Mouse (Mus musculus): Measurements from ENCODE around the gene Kctd14.
"Not testable (repeated sequence)": the region's sequence is repeated elsewhere in the genome, so short reads cannot be mapped to it uniquely, and the experiment has no call there.

Gene Kctd14

GRCm38 (mm10) chr7:97451023-97451422 lies at the start of gene Kctd14:
TSS of gene Kctd14 (plus strand) at chr7:97451323.
- not testable (repeated sequence) for DNase-seq (ENCODE audit: low read depth, low spot score)

- DNase-seq (ENCODE audit: low read depth, low spot score): no peak
Measured at GRCm38 (mm10) chr7:97407145-97407544, 44.0 kb upstream of the Kctd14 start.

GRCm38 (mm10) chr7:97411106-97411505 lies 40.0 kb upstream of the Kctd14 start:
- no peak for DNase-seq (ENCODE audit: low read depth, low spot score)

- DNase-seq (ENCODE audit: low read depth, low spot score): no peak
Measured at GRCm38 (mm10) chr7:97411575-97411974, 39.5 kb upstream of the Kctd14 start.

GRCm38 (mm10) chr7:97413981-97414380 lies 37.1 kb upstream of the Kctd14 start:
- no peak for DNase-seq (ENCODE audit: low read depth, low spot score)

GRCm38 (mm10) chr7:97414426-97414825 lies 36.7 kb upstream of the Kctd14 start:
- DNase-seq (ENCODE audit: low read depth, low spot score): no peak

GRCm38 (mm10) chr7:97414915-97415687 lies 36.0 kb upstream of the Kctd14 start:
- DNase-seq (ENCODE audit: low read depth, low spot score): no peak

DNA sequence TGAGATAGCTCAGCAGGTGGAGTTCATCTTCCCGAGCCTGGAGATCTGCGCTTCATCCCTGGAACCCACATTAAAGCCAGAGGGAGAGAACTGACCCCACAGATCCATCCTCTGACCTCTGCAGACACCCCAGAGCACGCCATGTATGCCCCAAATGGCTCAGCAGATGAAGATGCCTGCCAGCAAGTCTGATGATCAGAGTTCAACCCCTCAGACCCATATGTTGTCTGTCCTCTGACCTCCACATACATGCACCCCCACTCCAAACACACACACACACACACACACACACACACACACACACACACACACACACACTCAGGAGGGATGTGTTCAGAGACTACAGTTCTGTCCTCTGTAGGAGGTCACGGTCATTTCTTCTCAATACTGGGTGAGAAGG lies 34.6 kb upstream of the Kctd14 start:
- DNase-seq (ENCODE audit: low read depth, low spot score): no peak

DNA sequence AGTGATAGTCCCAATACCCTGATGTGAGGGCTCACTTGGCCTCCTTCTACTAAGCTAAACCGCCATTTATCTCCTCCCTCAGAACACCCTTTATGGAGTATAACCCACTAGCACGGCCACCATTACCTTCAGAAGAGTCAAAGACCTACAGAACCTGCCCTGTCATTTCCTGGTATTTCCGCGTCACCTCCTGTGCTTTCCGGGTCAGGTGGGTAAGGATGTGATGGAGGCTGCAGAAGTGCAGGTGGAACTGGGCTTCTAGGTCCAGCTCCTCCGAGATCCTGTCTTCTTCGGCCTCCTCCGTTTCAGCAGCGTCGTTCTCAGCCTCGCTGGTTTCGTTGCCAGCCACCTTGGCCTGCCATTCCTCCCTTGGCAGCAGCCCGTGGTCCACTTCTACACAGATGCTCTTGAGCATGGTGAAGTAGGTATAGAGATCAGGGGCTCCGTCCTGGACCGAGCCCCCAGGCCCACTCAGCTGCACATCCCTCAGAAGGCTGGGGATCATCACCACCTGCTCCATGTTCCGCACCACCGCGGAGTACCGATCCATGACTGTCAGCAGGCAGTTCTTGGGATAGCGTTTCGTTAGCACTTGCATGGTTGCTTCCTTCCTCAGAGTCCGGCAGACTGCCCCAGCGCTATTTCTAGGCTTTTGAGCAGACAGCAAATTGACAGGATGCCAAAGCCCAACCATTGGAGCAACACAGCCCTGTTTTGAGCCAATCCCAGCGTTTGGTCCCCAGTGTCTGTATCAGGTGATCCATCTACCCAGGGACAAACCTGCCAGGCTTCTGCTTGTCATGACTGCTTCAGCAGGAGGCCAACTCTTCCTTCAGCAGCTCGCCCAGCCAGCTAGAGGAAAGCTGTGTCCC lies 34.0 kb upstream of the Kctd14 start, which contains the start of gene Thrsp:
Thrsp (minus strand) TSS at position 825 of the 872 bp plus-strand sequence.
- peak; percentile 99 for DNase-seq (ENCODE audit: low read depth, low spot score)

DNA sequence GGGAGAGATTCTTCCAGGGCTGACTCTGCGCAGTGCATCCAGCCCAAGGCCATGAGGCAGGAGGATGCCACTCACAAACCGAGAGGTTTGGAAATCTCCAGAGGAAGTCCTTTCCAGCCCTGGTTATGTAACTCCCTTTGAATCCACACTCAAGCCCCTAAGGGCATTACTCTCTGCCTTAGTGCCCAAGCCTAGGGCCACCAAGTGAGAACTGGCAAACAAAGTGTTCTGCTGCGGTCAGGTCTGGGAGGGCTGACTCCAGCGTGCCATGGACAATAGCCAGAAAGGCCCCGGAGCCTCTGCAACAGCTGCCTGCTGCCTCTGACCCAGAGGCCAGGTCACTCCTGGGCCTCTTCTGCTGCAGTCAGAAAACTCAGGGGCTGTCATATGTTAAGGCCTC lies 32.4 kb upstream of the Kctd14 start:
- no peak for DNase-seq (ENCODE audit: low read depth, low spot score)

DNA sequence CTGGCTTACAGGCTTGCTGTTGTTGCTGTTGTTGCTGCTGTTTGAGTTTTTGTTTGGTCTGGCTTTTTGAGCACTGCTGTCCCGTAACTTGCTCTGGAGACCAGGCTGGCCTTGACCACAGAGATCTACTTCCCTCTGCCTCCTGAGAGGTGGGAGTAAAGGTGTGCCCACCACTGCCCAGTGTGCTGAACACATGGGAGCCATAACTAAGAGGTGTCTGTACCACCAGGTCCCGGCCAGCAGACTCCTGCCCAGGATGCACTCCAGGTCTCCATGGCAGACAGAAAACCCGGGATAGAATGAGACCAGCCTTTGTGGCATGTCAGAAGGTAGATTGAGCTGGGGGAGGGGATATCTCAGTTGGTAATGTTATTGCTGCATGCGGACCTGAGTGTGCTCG lies 32.0 kb upstream of the Kctd14 start:
- DNase-seq (ENCODE audit: low read depth, low spot score): no peak

- DNase-seq (ENCODE audit: low read depth, low spot score): no peak
Measured at GRCm38 (mm10) chr7:97420406-97420805, 30.7 kb upstream of the Kctd14 start.

DNA sequence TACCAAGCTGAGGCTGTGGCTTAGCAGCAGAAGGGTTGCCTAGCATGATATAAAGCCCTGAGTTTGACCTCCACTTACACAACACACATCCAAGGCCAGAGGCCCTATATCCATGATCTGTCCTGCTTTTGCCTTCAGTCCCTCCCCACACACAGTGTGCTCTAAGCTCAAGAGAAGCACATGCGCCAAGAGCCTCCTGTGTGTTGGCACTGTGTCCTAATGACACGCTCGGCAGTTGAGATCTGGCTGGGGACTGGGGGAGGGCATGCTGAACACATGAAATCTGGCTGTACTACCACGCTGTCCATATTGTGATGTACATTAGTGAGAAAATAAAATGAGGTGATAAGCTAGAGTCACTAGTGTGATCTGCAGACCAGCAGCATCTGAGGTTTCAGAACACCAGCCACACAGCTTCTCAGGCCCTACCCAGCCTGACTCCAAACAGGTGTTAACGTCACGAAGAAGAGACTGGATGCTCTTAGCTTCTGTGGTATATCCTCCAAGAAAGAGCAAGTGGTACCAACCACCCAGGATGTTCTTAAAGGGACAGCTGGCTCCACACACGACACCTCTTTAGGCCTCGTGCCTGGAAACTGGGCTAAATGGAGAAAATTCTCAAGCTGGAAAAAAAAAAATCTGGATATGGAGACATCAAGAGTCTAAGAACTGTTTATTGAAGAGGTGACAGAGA lies 30.0 kb upstream of the Kctd14 start:
- DNase-seq (ENCODE audit: low read depth, low spot score): peak; percentile 88

GRCm38 (mm10) chr7:97423754-97424153 lies 27.4 kb upstream of the Kctd14 start:
- no peak for DNase-seq (ENCODE audit: low read depth, low spot score)

- DNase-seq (ENCODE audit: low read depth, low spot score): peak; percentile 90
Measured at GRCm38 (mm10) chr7:97424621-97425245, 26.4 kb upstream of the Kctd14 start.

DNA sequence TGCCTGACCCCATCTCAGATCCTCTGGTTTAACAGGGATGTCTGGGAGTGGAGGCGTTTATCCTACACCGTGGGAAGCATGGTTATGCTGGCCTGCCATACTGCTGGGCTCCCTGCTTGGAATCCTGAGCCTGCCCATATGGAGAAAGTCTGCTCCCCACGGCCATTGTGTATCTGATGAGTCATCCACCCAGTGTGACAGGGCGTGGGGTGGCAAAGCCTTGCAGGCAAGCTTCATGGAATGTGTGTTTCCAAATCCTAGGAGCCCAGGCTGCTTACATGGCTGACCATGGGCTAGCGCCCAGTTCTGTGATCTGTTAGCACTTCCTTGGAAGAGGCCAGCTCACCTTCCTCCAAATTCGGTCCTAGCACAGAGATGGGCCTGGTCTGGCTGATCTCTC lies 24.6 kb upstream of the Kctd14 start:
- DNase-seq (ENCODE audit: low read depth, low spot score): peak; percentile 83

GRCm38 (mm10) chr7:97427296-97427695 lies 23.8 kb upstream of the Kctd14 start:
- DNase-seq (ENCODE audit: low read depth, low spot score): peak; percentile 26

DNA sequence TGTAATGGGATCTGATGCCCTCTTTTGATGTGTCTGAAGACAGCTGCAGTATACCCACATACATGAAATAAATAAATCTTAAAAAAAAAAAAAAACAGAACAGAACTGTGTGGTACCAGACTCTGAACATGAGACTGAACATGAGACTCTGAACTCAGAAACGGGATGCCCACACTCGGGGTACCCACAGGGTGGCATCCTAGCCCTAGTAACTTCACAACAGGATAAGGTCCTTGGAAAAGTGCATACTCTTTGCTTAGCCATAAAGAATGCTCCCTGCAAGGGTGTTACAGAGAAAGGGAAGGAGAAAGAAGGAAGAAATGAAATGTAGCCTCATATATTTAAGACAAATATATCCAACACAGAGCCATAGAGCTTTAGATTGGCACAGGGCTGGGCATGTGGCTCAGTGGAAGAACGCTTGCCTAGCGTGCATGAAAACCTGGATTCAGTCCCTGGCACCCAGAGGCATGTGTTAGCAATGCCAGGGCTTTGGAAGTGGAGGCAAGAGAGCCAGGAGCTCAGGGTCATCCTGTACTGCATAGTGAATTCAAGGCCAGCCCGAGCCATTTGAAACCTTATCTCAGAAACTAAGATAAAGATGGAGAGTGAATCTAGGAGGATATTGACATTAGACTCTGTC lies 23.2 kb upstream of the Kctd14 start:
- peak; percentile 90 for DNase-seq (ENCODE audit: low read depth, low spot score)

DNA sequence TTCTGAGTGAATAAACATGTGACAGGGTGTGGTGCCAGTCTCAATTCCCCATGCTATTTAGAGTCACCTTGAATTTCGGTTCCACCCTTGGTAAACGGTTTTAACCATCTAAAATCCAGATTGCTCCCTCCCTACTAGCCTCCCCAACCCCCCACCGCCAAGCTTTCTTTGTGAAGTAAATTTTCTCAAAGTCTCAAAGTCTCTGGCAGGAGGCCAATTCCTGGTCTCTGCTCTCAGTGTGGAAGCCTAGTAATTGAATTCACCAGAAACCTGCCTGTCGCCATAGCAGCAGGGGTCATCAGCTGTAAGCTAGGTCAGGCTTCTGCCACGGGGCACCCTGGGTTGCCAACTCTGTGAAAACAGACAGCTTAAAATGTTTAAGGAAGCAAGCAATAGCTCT lies 21.4 kb upstream of the Kctd14 start:
- no peak for DNase-seq (ENCODE audit: low read depth, low spot score)

- not testable (repeated sequence) for DNase-seq (ENCODE audit: low read depth, low spot score)
Measured at GRCm38 (mm10) chr7:97433517-97433916, 17.6 kb upstream of the Kctd14 start.

GRCm38 (mm10) chr7:97434517-97434916 lies 16.6 kb upstream of the Kctd14 start:
- DNase-seq (ENCODE audit: low read depth, low spot score): no peak
